Mouse (Mus musculus) embryonic fibroblast, embryonic 13.5 days (primary cell): Measurements from ENCODE around the gene Pigq. TPM values are rescaled to one million over a fixed set of nuclear protein-coding genes. Genes with fewer than 3 reads are reported as not detected.

ENCODE experiments used
- H3K27ac ChIP-seq: 2 replicates; pipeline ENCODE4 v1.5.1; 2012; ENCODE audit warnings: low read length, control low read depth, inconsistent platforms; ENCODE audit not compliant: insufficient read depth
- H3K4me1 ChIP-seq: 2 replicates; pipeline ENCODE4 v1.6.1; 2011; ENCODE audit warnings: low read length; ENCODE audit not compliant: control insufficient read depth, insufficient read depth
- H3K4me3 ChIP-seq: 2 replicates; pipeline ENCODE4 v1.5.1; 2011; ENCODE audit warnings: mild to moderate bottlenecking, control low read depth, low read length; ENCODE audit not compliant: insufficient read depth
- CTCF ChIP-seq: IDR thresholded peaks from 2 replicates; pipeline ENCODE4 v1.5.1; 2011; ENCODE audit warnings: mild to moderate bottlenecking, control low read depth, low read length, moderate library complexity, borderline replicate concordance; ENCODE audit not compliant: insufficient read depth
- POLR2A ChIP-seq: IDR thresholded peaks from 2 replicates; pipeline ENCODE4 v1.6.1; 2011; ENCODE audit warnings: low read depth, mild to moderate bottlenecking, control low read depth, low read length, moderate library complexity
- polyA plus RNA-seq: library from polyadenylated mRNA; stranded (reverse); fragments of >200 nt; gene quantifications from 2 replicates; pipeline ENCODE4 v1.2.4, GENCODE M21; 2011; ENCODE audit warnings: low read depth; ENCODE audit not compliant: missing spikeins, insufficient read length

The Pigq gene
- polyA plus RNA-seq, 1 experiment = 47.8 TPM

GRCm38 (mm10) chr17:25979829-25980738 lies 35.3 kb upstream of the Pigq start:
- Histone ChIP-seq H3K4me3 (no peak overlapping the region), H3K27ac (no peak overlapping the region), H3K4me1 (peaks cover 8% of the 10 kb centered on the region; the same call in 1 of the 2 replicates)
- TF ChIP-seq CTCF (no peak), POLR2A (no peak)

- Histone ChIP-seq H3K4me1 (no peaks in the 10 kb centered on the region), H3K27ac (no peak overlapping the region), H3K4me3 (no peak overlapping the region)
- TF ChIP-seq POLR2A (no peak), CTCF (no peak)
These were observed 26.4 kb upstream of the Pigq start for GRCm38 (mm10) chr17:25970954-25971707.

DNA sequence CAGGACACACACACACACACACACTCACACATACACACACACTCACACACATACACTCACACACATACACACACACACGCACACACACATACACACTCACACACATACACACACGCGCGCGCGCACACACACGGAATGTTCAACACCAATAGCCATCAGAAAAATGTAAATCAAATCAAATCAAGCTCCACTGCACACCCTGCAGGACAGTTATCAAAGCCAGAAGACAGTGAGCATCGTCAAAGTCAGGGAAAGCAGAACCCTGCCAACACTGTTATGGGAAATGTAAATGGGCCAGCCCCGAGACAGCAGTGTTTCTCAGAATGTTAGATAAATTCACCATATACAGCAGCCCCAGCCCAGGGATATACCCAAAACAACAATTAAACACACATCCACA lies 25.7 kb upstream of the Pigq start:
- H3K4me1 ChIP-seq = no peaks in the 10 kb centered on the region
- H3K4me3 ChIP-seq = no peak overlapping the region
- TF ChIP-seq POLR2A (no peak), CTCF (no peak)
- H3K27ac ChIP-seq = no peak overlapping the region

GRCm38 (mm10) chr17:25968176-25968575 lies 23.4 kb upstream of the Pigq start:
- Histone ChIP-seq H3K4me3 (no peak overlapping the region), H3K4me1 (no peaks in the 10 kb centered on the region), H3K27ac (no peak overlapping the region)
- no peak for TF ChIP-seq CTCF
- TF ChIP-seq POLR2A = no peak

- TF ChIP-seq POLR2A (no peak), CTCF (no peak)
- H3K4me3 ChIP-seq = no peak overlapping the region
- no peak overlapping the region for H3K27ac ChIP-seq
- H3K4me1 ChIP-seq = no peaks in the 10 kb centered on the region
These were observed 22.9 kb upstream of the Pigq start for GRCm38 (mm10) chr17:25967652-25968051.

DNA sequence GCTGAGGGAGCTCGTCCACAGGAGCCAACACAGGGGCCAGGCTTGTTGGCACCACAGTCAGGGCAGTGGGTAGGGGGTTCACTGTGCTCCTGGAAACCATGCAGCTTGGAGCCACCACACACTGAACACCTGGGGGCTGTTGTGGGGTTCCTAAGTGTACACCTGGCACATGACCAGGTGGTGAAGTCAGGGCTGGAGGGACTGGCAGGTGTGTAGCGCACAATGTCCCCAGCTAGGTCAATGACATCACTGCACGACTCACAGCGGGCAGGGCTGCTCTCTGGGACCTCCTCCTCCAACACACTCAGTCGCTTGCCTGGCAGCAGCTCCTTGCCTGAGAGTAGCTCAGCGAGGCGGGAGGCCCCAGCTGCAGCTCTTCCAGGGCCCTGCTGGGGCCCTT lies 19.5 kb upstream of the Pigq start:
- TF ChIP-seq POLR2A (no peak), CTCF (no peak)
- no peaks in the 10 kb centered on the region for H3K4me1 ChIP-seq
- no peak overlapping the region for H3K27ac ChIP-seq
- no peak overlapping the region for H3K4me3 ChIP-seq

- Histone ChIP-seq H3K4me3 (no peak overlapping the region), H3K27ac (no peak overlapping the region), H3K4me1 (no peaks in the 10 kb centered on the region)
- no peak for TF ChIP-seq POLR2A
These were observed 17.7 kb upstream of the Pigq start for GRCm38 (mm10) chr17:25962413-25962905.

- TF ChIP-seq CTCF (no peak), POLR2A (no peak)
- Histone ChIP-seq H3K27ac (no peak overlapping the region), H3K4me1 (no peaks in the 10 kb centered on the region), H3K4me3 (no peak overlapping the region)
These were observed 16.8 kb upstream of the Pigq start for GRCm38 (mm10) chr17:25961566-25961965.

GRCm38 (mm10) chr17:25959630-25960467 lies 15.1 kb upstream of the Pigq start:
- H3K4me3 ChIP-seq = no peak overlapping the region
- H3K27ac ChIP-seq = no peak overlapping the region
- TF ChIP-seq POLR2A (no peak), CTCF (no peak)
- H3K4me1 ChIP-seq = no peaks in the 10 kb centered on the region

DNA sequence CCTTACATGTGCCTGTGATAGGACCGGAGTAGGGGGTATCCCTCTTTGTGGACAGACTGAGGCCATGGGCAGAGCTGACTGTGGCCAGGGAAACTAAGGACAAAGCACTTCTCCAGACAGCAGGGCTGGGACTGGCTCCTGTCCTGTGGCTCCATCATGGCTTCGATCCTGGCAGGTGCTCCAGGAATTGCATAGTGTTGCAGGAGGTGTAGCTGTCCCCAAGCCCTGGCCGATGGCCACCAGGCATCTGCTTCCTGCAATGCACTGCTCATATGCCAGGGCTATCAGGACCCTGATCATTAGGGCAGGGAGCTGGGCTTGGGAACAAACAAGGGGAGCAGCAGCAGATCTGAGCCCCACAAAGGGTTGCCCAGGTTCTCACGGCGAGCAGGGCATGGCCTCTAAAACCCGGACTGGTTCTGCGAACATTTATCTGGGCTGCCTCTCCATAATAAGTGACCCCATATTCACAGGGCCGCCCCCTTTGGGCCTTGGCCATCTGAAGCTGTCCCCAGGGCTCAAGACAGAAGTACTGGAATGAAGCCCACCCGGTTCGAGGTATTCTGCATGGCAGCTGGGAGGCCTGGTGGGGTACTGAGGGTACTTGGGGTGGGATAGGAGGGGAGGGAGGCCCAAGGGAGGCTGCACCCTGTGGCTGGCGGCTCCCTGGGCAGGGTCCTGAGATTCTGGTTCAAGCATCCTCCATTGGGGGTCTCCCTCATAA lies 14.2 kb upstream of the Pigq start:
- Histone ChIP-seq H3K27ac (no peak overlapping the region), H3K4me1 (no peaks in the 10 kb centered on the region), H3K4me3 (no peak overlapping the region)
- TF ChIP-seq CTCF = no peak
- no peak for TF ChIP-seq POLR2A
